Mouse (Mus musculus): Measurements from ENCODE around the gene Ltbp3. TPM values are rescaled to one million over a fixed set of nuclear protein-coding genes. Genes with fewer than 3 reads are reported as not detected.

Gene Ltbp3
- polyA plus RNA-seq, 1 experiment = 10.5 TPM

DNA sequence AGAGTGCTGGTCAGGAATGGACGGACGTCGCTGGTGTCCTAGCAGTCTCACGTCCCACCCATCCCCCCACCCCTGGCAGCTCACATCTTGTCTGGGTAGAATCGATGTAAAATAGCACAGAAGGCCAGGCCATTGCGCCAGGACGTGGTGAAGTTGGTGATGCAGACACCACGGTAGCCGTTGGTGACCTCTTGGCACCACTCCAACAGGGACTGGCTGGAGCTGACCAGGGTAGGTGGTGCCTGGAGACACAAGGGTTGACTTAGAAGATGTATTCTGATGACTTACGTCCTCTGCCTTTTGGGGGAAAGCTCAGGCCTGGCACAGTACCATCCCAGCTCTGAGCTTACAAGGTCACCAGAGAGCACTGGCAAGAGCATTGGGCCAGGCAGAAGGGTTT is 23.7 kb upstream of the Ltbp3 start:
- Histone ChIP-seq H3K27ac (ENCODE audit: control insufficient read depth, insufficient read depth, low read depth, low read length, poor library complexity) (no peak overlapping the region; the same call in 1 of the 2 replicates), H3K4me1 (ENCODE audit: control insufficient read depth, insufficient read depth, low read length) (peaks cover 10% of the 10 kb centered on the region), H3K4me3 (replicated peaks; ENCODE audit: control insufficient read depth, low read depth, low read length) (no peak overlapping the region)
- 87% methylated on average over 10 of the region's 10 CpGs for WGBS
- no peak for TF ChIP-seq CTCF (IDR thresholded peaks at IDR 0.05; ENCODE audit: control insufficient read depth, insufficient read depth, low read length)
- TF ChIP-seq POLR2A (IDR thresholded peaks at IDR 0.05; ENCODE audit: borderline replicate concordance, control insufficient read depth, low read depth, low read length) = no peak; the same call in 1 of the 2 replicates

DNA sequence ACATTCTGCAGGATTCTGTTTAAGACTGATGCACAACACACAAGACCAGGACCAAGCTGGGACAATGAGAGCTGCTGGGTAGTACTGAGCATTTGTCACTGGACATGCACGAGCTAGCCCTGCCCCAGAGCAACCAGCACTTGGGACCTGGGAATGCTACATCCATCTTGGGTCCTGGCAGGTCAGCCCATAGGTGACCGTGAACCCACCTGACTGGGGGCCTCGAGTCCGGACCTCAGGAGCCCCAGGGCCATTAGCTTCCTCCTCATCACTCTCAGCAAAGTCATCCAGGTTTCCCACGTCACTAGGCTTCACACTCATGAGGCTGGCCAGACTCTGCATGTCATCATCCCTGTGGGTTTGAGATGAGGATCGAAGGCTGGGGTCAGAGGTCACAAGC is 19.5 kb upstream of the Ltbp3 start:
- Histone ChIP-seq H3K27ac (ENCODE audit: control insufficient read depth, insufficient read depth, low read depth, low read length, poor library complexity) (no peak overlapping the region), H3K4me3 (replicated peaks; ENCODE audit: control insufficient read depth, low read depth, low read length) (no peak overlapping the region), H3K4me1 (ENCODE audit: control insufficient read depth, insufficient read depth, low read length) (peaks cover 7% of the 10 kb centered on the region)
- 90% methylated on average over 6 of the region's 6 CpGs for WGBS
- TF ChIP-seq POLR2A (IDR thresholded peaks at IDR 0.05; ENCODE audit: borderline replicate concordance, control insufficient read depth, low read depth, low read length) (no peak), CTCF (IDR thresholded peaks at IDR 0.05; ENCODE audit: control insufficient read depth, insufficient read depth, low read length) (no peak)

DNA sequence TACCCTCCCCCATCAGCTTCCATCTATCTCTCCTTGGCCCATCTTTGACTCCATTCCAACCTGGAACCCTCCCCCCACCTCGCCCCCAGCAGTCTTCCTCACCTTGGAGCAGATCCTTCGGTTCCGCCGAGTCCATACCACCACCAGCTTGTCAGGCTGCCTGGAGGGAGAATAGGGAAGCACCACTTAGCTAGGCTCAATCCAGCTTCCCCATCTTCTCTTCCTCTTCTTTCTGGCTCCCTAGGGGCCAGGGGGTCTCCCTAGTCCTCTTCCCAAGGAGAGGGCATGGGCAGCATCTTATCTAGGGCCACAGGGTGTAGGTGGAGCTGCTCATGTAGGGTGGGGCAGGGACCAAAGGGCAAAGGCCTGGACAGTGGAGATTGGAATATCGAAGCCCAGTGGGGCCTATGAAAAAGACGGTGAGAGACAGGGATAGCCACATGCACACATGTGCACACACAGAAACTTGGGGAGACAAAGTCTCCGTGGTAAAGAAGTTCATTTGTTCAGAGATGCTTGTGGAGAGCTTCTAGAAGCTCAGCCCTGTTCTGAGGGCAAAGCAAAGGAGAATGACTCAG is 17.8 kb upstream of the Ltbp3 start:
- Histone ChIP-seq H3K4me1 (ENCODE audit: control insufficient read depth, insufficient read depth, low read length) (peaks cover 7% of the 10 kb centered on the region), H3K27ac (ENCODE audit: control insufficient read depth, insufficient read depth, low read depth, low read length, poor library complexity) (peak overlapping the region; percentile 31), H3K4me3 (replicated peaks; ENCODE audit: control insufficient read depth, low read depth, low read length) (peak overlapping the region; percentile 36)
- TF ChIP-seq POLR2A (IDR thresholded peaks at IDR 0.05; ENCODE audit: borderline replicate concordance, control insufficient read depth, low read depth, low read length) = no peak; the same call in 1 of the 2 replicates
- no peak for TF ChIP-seq CTCF (IDR thresholded peaks at IDR 0.05; ENCODE audit: control insufficient read depth, insufficient read depth, low read length)
- WGBS = 53% methylated on average over 7 of the region's 7 CpGs

DNA sequence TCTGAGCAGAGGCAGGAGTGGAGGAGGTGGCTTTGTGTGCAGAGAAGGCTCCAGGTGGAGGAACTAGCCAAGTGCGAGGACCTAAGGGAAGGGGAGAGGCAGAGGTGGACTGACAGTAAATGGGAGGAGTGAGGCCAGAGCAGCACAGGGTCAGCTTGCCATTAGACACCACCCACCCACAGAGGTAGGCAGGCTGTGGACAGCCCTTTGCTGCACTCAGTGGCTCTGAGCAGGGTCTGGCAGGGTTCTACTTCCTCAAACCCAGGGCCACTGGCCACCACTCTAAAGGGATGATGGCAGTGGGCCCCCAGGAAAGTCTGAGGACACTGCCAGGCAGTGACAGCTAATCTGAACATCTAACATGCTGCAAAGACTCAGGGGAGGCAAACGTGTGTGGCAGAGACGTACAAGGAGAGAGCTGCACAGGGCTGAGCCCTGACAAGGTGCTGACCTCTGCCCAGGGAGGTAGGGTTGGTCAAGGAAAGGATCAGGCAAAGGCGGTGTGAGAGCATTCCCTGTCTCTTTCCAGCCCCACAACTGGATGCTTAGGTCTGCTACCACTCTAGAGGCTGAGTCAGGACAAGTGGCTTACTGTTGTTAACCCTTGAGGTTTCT is 16.7 kb upstream of the Ltbp3 start:
- Histone ChIP-seq H3K4me3 (replicated peaks; ENCODE audit: control insufficient read depth, low read depth, low read length) (peak overlapping the region; percentile 88), H3K4me1 (ENCODE audit: control insufficient read depth, insufficient read depth, low read length) (peaks cover 10% of the 10 kb centered on the region), H3K27ac (ENCODE audit: control insufficient read depth, insufficient read depth, low read depth, low read length, poor library complexity) (peak overlapping the region; percentile 97)
- TF ChIP-seq CTCF (IDR thresholded peaks at IDR 0.05; ENCODE audit: control insufficient read depth, insufficient read depth, low read length) (no peak), POLR2A (IDR thresholded peaks at IDR 0.05; ENCODE audit: borderline replicate concordance, control insufficient read depth, low read depth, low read length) (peak; percentile 35; the same call in 1 of the 2 replicates)
- WGBS = 24% methylated on average over 4 of the region's 4 CpGs

DNA sequence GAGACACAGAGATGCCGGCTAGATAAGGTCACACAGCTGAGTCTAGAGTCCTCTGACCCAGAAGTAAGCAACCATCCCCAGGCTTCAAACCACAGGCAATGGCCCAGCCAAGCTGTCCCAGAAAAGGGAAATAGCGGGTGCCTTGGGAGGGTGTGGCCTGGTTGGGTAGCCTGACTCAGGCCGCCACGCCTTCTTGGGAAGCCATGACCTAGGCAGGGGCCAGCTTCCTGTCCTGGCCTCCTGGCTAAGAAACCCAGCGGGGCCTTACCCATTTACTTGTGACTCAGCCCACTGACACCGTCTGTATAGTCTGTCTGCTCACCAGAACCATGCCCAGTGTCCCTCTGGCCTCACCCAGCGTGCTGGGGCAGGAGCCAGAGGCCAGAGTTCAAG is 16.2 kb upstream of the Ltbp3 start:
- Histone ChIP-seq H3K4me1 (ENCODE audit: control insufficient read depth, insufficient read depth, low read length) (peaks cover 10% of the 10 kb centered on the region), H3K27ac (ENCODE audit: control insufficient read depth, insufficient read depth, low read depth, low read length, poor library complexity) (peak overlapping the region; percentile 97)
- WGBS = 0% methylated on average over 7 of the region's 7 CpGs

DNA sequence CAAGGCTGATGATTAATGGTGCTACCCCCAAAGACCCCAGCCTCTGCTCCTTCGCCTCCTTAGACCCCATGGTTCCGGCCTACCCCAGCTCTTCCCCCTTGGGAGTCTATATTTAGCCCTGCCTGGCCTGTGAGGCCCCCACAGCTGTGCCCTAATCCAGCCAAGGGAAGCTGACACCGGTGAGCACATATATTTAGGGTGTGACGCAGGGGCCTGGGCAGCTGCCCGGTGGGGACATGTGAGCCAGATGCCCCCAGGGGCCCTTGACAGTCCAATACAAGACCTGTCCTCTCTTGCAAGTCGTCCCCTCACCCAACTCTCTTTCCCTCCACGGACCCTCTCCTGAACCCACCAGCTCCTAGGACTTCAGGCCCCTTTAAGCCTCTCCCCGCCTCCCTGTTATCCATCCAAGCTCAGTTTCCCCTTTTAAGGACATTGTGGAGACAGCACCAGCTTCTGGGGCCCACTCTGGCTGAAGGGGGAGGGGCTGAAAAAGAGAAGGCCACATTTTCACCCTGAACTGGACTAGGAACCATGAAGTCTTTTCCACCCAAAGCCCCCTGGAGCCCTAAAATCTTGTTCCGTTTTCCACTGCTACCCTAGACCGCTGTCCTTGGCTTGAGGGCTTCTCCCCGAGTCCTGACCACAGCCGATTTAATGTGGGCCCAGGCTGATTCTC is 15.5 kb upstream of the Ltbp3 start:
- peak overlapping the region; percentile 88 for H3K4me3 ChIP-seq (replicated peaks; ENCODE audit: control insufficient read depth, low read depth, low read length)
- peak overlapping the region; percentile 97 for H3K27ac ChIP-seq (ENCODE audit: control insufficient read depth, insufficient read depth, low read depth, low read length, poor library complexity)
- 5% methylated on average over 12 of the region's 12 CpGs for WGBS
- peaks cover 10% of the 10 kb centered on the region for H3K4me1 ChIP-seq (ENCODE audit: control insufficient read depth, insufficient read depth, low read length)
- 0 out of 2 replicates have a peak, but pooled peaks have one; percentile 19 for TF ChIP-seq POLR2A (IDR thresholded peaks at IDR 0.05; ENCODE audit: borderline replicate concordance, control insufficient read depth, low read depth, low read length)
- no peak for TF ChIP-seq CTCF (IDR thresholded peaks at IDR 0.05; ENCODE audit: control insufficient read depth, insufficient read depth, low read length)

More for the DNA sequence above, 16.2 kb upstream of the Ltbp3 start:
- peak overlapping the region; percentile 88 for H3K4me3 ChIP-seq (replicated peaks; ENCODE audit: control insufficient read depth, low read depth, low read length)
- TF ChIP-seq POLR2A (IDR thresholded peaks at IDR 0.05; ENCODE audit: borderline replicate concordance, control insufficient read depth, low read depth, low read length) (peak; percentile 89), CTCF (IDR thresholded peaks at IDR 0.05; ENCODE audit: control insufficient read depth, insufficient read depth, low read length) (no peak)

DNA sequence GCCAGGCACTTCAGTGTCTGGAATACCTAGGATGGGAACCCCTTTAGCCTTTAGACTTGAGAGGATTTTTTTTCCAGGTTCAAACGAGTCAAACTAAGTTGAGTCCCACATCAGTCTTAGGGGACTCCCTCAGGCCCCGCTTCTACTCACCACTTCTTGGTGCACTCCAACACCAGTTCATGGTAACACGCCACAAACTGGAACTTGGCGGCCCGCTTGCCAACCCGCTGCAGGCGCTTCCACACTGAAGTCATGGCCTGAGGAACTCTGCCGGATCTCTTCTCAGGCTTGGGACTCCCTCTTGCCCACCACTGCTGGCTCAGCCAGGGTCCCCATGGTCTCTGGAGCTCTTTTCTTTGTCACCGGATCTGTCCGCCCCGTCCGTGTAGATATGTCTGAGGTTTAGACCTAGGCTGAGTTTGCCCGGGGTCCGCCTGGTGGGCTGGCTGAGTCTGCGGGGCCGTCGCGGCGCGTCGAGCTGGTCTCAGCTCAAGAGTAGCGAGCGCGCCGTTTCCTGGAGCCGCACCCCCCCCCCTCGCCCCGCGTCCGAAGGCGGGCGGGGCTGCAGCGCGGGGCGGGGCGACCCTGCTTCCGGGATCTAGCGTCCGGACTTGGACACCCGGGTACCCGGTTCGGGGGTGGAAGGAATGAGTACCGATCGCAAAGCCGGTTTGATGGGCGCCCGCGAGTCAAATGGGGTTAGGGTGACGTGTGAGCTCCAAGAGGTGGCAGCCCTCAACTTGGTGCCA is 14.8 kb upstream of the Ltbp3 start, which contains the start of gene Ehbp1l1:
Ehbp1l1 (minus strand) TSS at position 551 of the 749 bp plus-strand sequence.
- under 1% methylated on average over 49 of the region's 49 CpGs for WGBS
- peak; percentile 93; the same call in 1 of the 2 replicates for TF ChIP-seq POLR2A (IDR thresholded peaks at IDR 0.05; ENCODE audit: borderline replicate concordance, control insufficient read depth, low read depth, low read length)
- TF ChIP-seq CTCF (IDR thresholded peaks at IDR 0.05; ENCODE audit: control insufficient read depth, insufficient read depth, low read length) = no peak
- Histone ChIP-seq H3K4me1 (ENCODE audit: control insufficient read depth, insufficient read depth, low read length) (peaks cover 10% of the 10 kb centered on the region), H3K4me3 (replicated peaks; ENCODE audit: control insufficient read depth, low read depth, low read length) (peak within 1 kb of the TSS; percentile 88), H3K27ac (ENCODE audit: control insufficient read depth, insufficient read depth, low read depth, low read length, poor library complexity) (peak within 1 kb of the TSS; percentile 97)
